In the genomic region with DNA sequence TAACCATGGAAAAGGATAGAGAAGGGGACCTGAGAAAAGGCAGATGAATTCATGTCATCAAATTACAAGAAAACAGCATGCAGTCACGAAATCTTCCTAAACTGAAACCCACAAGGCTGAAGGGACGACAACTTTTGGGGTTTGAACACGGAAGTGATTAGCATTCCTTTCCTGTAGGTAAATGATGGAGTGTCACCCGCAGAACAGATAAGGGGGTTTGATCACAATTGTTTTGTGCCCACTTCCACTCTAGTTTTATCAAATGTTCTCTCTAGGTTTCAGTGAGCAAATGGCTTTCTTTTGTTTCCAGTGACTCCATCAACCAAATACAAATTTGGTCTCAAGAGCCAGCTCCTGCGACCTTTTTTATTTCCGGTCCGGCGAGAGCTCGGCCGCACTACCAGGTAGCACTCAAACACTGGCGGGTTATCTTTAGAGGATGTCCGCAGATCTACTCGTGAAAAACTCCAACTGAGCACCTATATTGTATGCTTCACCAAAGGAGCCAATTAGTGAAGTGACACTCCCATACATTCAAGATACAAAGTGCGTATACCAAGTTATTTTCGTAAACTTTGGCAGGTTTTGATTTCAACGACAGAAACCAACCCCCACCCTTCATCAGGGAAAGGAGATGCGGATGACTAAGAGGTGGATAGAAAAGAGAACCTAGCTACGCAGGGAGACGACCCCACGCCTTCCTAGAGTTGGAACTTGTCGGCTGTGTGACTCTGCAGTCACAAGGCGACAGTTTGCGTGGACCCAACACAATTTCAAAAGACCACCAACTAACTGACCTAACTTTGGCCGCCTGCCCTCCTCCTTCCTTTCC, we compare ENCODE assay signal across 8 mouse cellular contexts. TPM values are rescaled to one million over a fixed set of nuclear protein-coding genes. Genes with fewer than 3 reads are reported as not detected.
A peak's percentile ranks its signal among the peaks of the same experiment; 100 is the strongest.
DNase-seq lines count a peak whose midpoint lies in the region; ATAC-seq and TF ChIP-seq lines count a peak whose summit lies in the region.

No protein-coding gene starts in this region.

- no peak for TF ChIP-seq CTCF in kidney, adult 2 months (conservative IDR thresholded peaks at IDR 0.05; ENCODE audit: insufficient read depth, insufficient read length, low read depth, low read length)
- no peak for TF ChIP-seq CTCF in olfactory bulb, adult 2 months (IDR thresholded peaks at IDR 0.05; ENCODE audit: insufficient read depth, low read depth, low read length)

- H3K4me2 ChIP-seq in limb, embryonic 14.5 days (replicated peaks; ENCODE audit: low read depth, low read length, severe bottlenecking), result peak overlapping the region; percentile 58

- no peaks in the 10 kb centered on the region for H3K27me3 ChIP-seq in kidney, adult 2 months (replicated peaks; ENCODE audit: control insufficient read depth, insufficient read depth, low read length)
- no peaks in the 10 kb centered on the region for H3K27me3 ChIP-seq in limb, embryonic 14.5 days (ENCODE audit: control insufficient read depth, insufficient read depth, low read length)

- peak; percentile 49 for ATAC-seq in erythroid progenitor cell, adult 5-6 weeks (replicated peaks; ENCODE audit: low FRiP score, poor library complexity, severe bottlenecking)
- no peak for ATAC-seq in limb, embryonic 14.5 days (ENCODE audit: low FRiP score, low read depth)

- peaks cover 11% of the 10 kb centered on the region; the same call in 1 of the 2 replicates for H3K4me1 ChIP-seq in kidney, adult 2 months (ENCODE audit: control insufficient read depth, insufficient read depth, low read length)
- H3K4me1 ChIP-seq in ES-E14 (ENCODE audit: control insufficient read depth in 2 of 2, insufficient read depth in 2 of 2, low read length in 2 of 2, poor library complexity in 1 of 2), result peaks cover 3 to 6% of the 10 kb centered on the region in 2 experiments; a peak in 3 of 4 replicates
- peaks cover 10% of the 10 kb centered on the region; the same call in 1 of the 2 replicates for H3K4me1 ChIP-seq in limb, embryonic 14.5 days (ENCODE audit: control insufficient read depth, insufficient read depth, low read length)
- H3K4me1 ChIP-seq in olfactory bulb, adult 2 months (ENCODE audit: control insufficient read depth, insufficient read depth, low read length), result peaks cover 5% of the 10 kb centered on the region

- H3K36me3 ChIP-seq in kidney, adult 2 months (ENCODE audit: control insufficient read depth, insufficient read depth, low read length), result no peaks in the 10 kb centered on the region
- peaks cover 8% of the 10 kb centered on the region; the same call in 1 of the 2 replicates for H3K36me3 ChIP-seq in ES-E14 (ENCODE audit: control insufficient read depth, insufficient read depth, low read length, poor library complexity, severe bottlenecking)
- peaks cover 9% of the 10 kb centered on the region; the same call in 1 of the 2 replicates for H3K36me3 ChIP-seq in limb, embryonic 14.5 days (ENCODE audit: control insufficient read depth, insufficient read depth, low read length)

- in situ Hi-C loops in ES-E14 (cut with MboI; ENCODE audit: low sequenced_read_pairs in 2 of 2, unreplicated experiment in 2 of 2), result loop anchor here in 1 of 2 experiments (10.0 kb wide), 1 partner anchor 64 kb away; no protein-coding TSS in a partner anchor

- peak; percentile 17 for DNase-seq in kidney, adult 2 months
- DNase-seq in kidney, postnatal 25 days, result no peak
- no peak for DNase-seq in ES-E14 (ENCODE audit: low read depth, low spot score)
- DNase-seq in limb, embryonic 14.5 days (ENCODE audit: low spot score), result peak; percentile 9
- no peak for DNase-seq in urinary bladder, adult 18-20 months (ENCODE audit: low spot score in 2 of 2)
- no peak for DNase-seq in cerebellum, postnatal 4 days (ENCODE audit: low spot score in 2 of 2)

- H3K27ac ChIP-seq in kidney, adult 2 months (ENCODE audit: insufficient read depth, low read depth, low read length), result no peak overlapping the region
- H3K27ac ChIP-seq in ES-E14 (ENCODE audit: insufficient read depth, low read depth, low read length, poor library complexity, severe bottlenecking), result peak overlapping the region; percentile 87
- peak overlapping the region; percentile 82 for H3K27ac ChIP-seq in limb, embryonic 14.5 days (replicated peaks; ENCODE audit: low read depth, low read length)
- no peak overlapping the region for H3K27ac ChIP-seq in olfactory bulb, adult 2 months (ENCODE audit: insufficient read depth, low read depth, low read length)

- no peak for TF ChIP-seq POLR2A in kidney, adult 2 months (IDR thresholded peaks at IDR 0.05; ENCODE audit: low read depth, low read length)
- no peak for TF ChIP-seq POLR2A in limb, embryonic 14.5 days (IDR thresholded peaks at IDR 0.05; ENCODE audit: borderline replicate concordance, extremely low read depth, insufficient read depth, insufficient read length)
- 0 out of 2 replicates have a peak, but pooled peaks have one; percentile 3 for TF ChIP-seq POLR2A in olfactory bulb, adult 2 months (IDR thresholded peaks at IDR 0.05; ENCODE audit: insufficient read depth, low read depth, low read length)

- H3K9ac ChIP-seq in ES-E14 (ENCODE audit: insufficient read depth, low read depth, low read length, poor library complexity, severe bottlenecking), result peak overlapping the region; percentile 99
- peak overlapping the region; percentile 100 for H3K9ac ChIP-seq in limb, embryonic 14.5 days (ENCODE audit: low read depth, low read length, severe bottlenecking)

- no peaks in the 10 kb centered on the region for H3K9me3 ChIP-seq in ES-E14 (ENCODE audit: control insufficient read depth, insufficient read depth, low read depth, low read length)
- H3K9me3 ChIP-seq in limb, embryonic 14.5 days (ENCODE audit: control insufficient read depth, low read length), result no peaks in the 10 kb centered on the region

- WGBS in kidney, adult 2 months, result 3% methylated on average over 24 of the region's 24 CpGs
- 4% methylated on average over 24 of the region's 24 CpGs for WGBS in limb, embryonic 14.5 days
- 5% methylated on average over 24 of the region's 24 CpGs for WGBS in olfactory bulb, adult 2 months

- peak overlapping the region; percentile 70 for H3K4me3 ChIP-seq in kidney, adult 2 months (ENCODE audit: insufficient read depth, low read depth, low read length)
- H3K4me3 ChIP-seq in ES-E14 (ENCODE audit: insufficient read depth in 1 of 2, low read depth in 1 of 2, low read length in 2 of 2, poor library complexity in 1 of 2, severe bottlenecking in 1 of 2), result peak overlapping the region; percentile 82 to 97
- peak overlapping the region; percentile 100 for H3K4me3 ChIP-seq in limb, embryonic 14.5 days (replicated peaks; ENCODE audit: low read length)
- peak overlapping the region; percentile 79 for H3K4me3 ChIP-seq in olfactory bulb, adult 2 months (ENCODE audit: insufficient read depth, low read depth, low read length)

TF ChIP-seq in ES-E14, 5 proteins besides CTCF, POLR2A, EP300 and RAD21 (continues in another document):
- no peak for TF ChIP-seq ZNF384 (IDR thresholded peaks at IDR 0.05; ENCODE audit: low read depth, low read length)

RNA-seq across cellular contexts. Expression of a gene that starts 2.1 kb away (rescaled TPM):
- polyA plus RNA-seq in kidney, adult 2 months (2012; rRNA removed), result 64.6 and 73.6 TPM in 2 replicates
- total RNA-seq in ES-E14 (2012; rRNA removed), result 77.6 and 109 TPM in 2 replicates
- total RNA-seq in erythroid progenitor cell, adult 5-6 weeks (2015; ENCODE audit: low replicate concordance), result 110 and 161 TPM in 2 replicates
- total RNA-seq in erythroid progenitor cell, adult 5-6 weeks (2017; ENCODE audit: low replicate concordance), result 31.6 and 40.6 TPM in 2 replicates
- 91.1 and 124 TPM in 2 replicates for polyA plus RNA-seq in limb, embryonic 14.5 days (2012; rRNA removed)
- polyA plus RNA-seq in limb, embryonic 14.5 days (2014; fragmentation: Nextera tagmentation; extraction: Ambion mirVana), result 304 and 323 TPM in 2 replicates
- polyA plus RNA-seq in olfactory bulb, adult 2 months (2012; ENCODE audit: insufficient read depth, insufficient read length, low replicate concordance, missing spikeins), result not detected in 2 replicates

RNA-seq across cellular contexts. Expression of a gene that starts 8.1 kb away (rescaled TPM):
- polyA plus RNA-seq in kidney, adult 2 months (2012; rRNA removed), result 0.05 and 0.08 TPM in 2 replicates
- total RNA-seq in ES-E14 (2012; rRNA removed), result 2.6 and 2.9 TPM in 2 replicates
- total RNA-seq in erythroid progenitor cell, adult 5-6 weeks (2015; ENCODE audit: low replicate concordance), result not detected in 2 replicates
- 0.38 TPM in 1 of 2 replicates, not detected in the other for total RNA-seq in erythroid progenitor cell, adult 5-6 weeks (2017; ENCODE audit: low replicate concordance)
- 0.21 and 0.22 TPM in 2 replicates for polyA plus RNA-seq in limb, embryonic 14.5 days (2012; rRNA removed)
- polyA plus RNA-seq in limb, embryonic 14.5 days (2014; fragmentation: Nextera tagmentation; extraction: Ambion mirVana), result 0.17 and 0.26 TPM in 2 replicates
- not detected in 2 replicates for polyA plus RNA-seq in olfactory bulb, adult 2 months (2012; ENCODE audit: insufficient read depth, insufficient read length, low replicate concordance, missing spikeins)

RNA-seq across cellular contexts. Expression of a gene that starts 33.0 kb away (rescaled TPM):
- 1.5 and 1.8 TPM in 2 replicates for polyA plus RNA-seq in kidney, adult 2 months (2012; rRNA removed)
- 35.0 and 35.9 TPM in 2 replicates for total RNA-seq in ES-E14 (2012; rRNA removed)
- total RNA-seq in erythroid progenitor cell, adult 5-6 weeks (2015; ENCODE audit: low replicate concordance), result under 0.01 TPM in 1 of 2 replicates, not detected in the other
- 0.13 and 0.23 TPM in 2 replicates for total RNA-seq in erythroid progenitor cell, adult 5-6 weeks (2017; ENCODE audit: low replicate concordance)
- 7.8 and 9.1 TPM in 2 replicates for polyA plus RNA-seq in limb, embryonic 14.5 days (2012; rRNA removed)
- 4.6 and 4.9 TPM in 2 replicates for polyA plus RNA-seq in limb, embryonic 14.5 days (2014; fragmentation: Nextera tagmentation; extraction: Ambion mirVana)
- polyA plus RNA-seq in olfactory bulb, adult 2 months (2012; ENCODE audit: insufficient read depth, insufficient read length, low replicate concordance, missing spikeins), result not detected in 2 replicates

RNA-seq across cellular contexts. Expression of a gene that starts 53.3 kb away (rescaled TPM):
- polyA plus RNA-seq in kidney, adult 2 months (2012; rRNA removed), result 0.74 and 0.92 TPM in 2 replicates
- 4.0 and 4.4 TPM in 2 replicates for total RNA-seq in ES-E14 (2012; rRNA removed)
- not detected in 2 replicates for total RNA-seq in erythroid progenitor cell, adult 5-6 weeks (2015; ENCODE audit: low replicate concordance)
- total RNA-seq in erythroid progenitor cell, adult 5-6 weeks (2017; ENCODE audit: low replicate concordance), result 0.83 and 0.90 TPM in 2 replicates
- 2.7 and 3.5 TPM in 2 replicates for polyA plus RNA-seq in limb, embryonic 14.5 days (2012; rRNA removed)
- polyA plus RNA-seq in limb, embryonic 14.5 days (2014; fragmentation: Nextera tagmentation; extraction: Ambion mirVana), result 0.54 and 0.94 TPM in 2 replicates
- not detected in 2 replicates for polyA plus RNA-seq in olfactory bulb, adult 2 months (2012; ENCODE audit: insufficient read depth, insufficient read length, low replicate concordance, missing spikeins)

RNA-seq across cellular contexts. Expression of a gene that starts 55.9 kb away (rescaled TPM):
- 7.5 and 8.5 TPM in 2 replicates for polyA plus RNA-seq in kidney, adult 2 months (2012; rRNA removed)
- total RNA-seq in ES-E14 (2012; rRNA removed), result 34.0 and 64.7 TPM in 2 replicates
- not detected in 2 replicates for total RNA-seq in erythroid progenitor cell, adult 5-6 weeks (2015; ENCODE audit: low replicate concordance)
- total RNA-seq in erythroid progenitor cell, adult 5-6 weeks (2017; ENCODE audit: low replicate concordance), result 0.13 TPM in 1 of 2 replicates, not detected in the other
- polyA plus RNA-seq in limb, embryonic 14.5 days (2012; rRNA removed), result 14.1 and 15.5 TPM in 2 replicates
- polyA plus RNA-seq in limb, embryonic 14.5 days (2014; fragmentation: Nextera tagmentation; extraction: Ambion mirVana), result 9.0 and 11.8 TPM in 2 replicates
- polyA plus RNA-seq in olfactory bulb, adult 2 months (2012; ENCODE audit: insufficient read depth, insufficient read length, low replicate concordance, missing spikeins), result not detected in 2 replicates

Comparison
In these comparisons a context has a peak if more than half of its experiments do, and no peak if none do; other contexts are left out.
1. DNase-seq: peak in kidney, adult 2 months (single experiment) and limb, embryonic 14.5 days (single experiment); none in kidney, postnatal 25 days (0 of 2), ES-E14 (single experiment), urinary bladder, adult 18-20 months (0 of 2) and cerebellum, postnatal 4 days (0 of 2).
2. H3K27ac ChIP-seq: peak in ES-E14 (single experiment) and limb, embryonic 14.5 days (single experiment); none in kidney, adult 2 months (single experiment) and olfactory bulb, adult 2 months (single experiment).
3. Peak in every context shown above with its lines, with median percentiles within 50 percentile points of each other: H3K4me3 ChIP-seq.